Mouse (Mus musculus) neural tube, embryonic 10.5 days (tissue): ENCODE results near the gene Rnf39.
A peak's percentile ranks its signal among the peaks of the same experiment; 100 is the strongest.
"Not testable (repeated sequence)": the region's sequence is repeated elsewhere in the genome, so short reads cannot be mapped to it uniquely, and the experiment has no call there.

Source experiments
- DNase-seq: peaks from one replicate; pipeline ENCODE4 v3.0.0-alpha.2; 2017; ENCODE audit warnings: low spot score; ENCODE audit errors: extremely low spot score

Gene Rnf39

GRCm38 (mm10) chr17:36981845-36982244, 39.1 kb downstream of the Rnf39 start:
- no peak for DNase-seq

DNA sequence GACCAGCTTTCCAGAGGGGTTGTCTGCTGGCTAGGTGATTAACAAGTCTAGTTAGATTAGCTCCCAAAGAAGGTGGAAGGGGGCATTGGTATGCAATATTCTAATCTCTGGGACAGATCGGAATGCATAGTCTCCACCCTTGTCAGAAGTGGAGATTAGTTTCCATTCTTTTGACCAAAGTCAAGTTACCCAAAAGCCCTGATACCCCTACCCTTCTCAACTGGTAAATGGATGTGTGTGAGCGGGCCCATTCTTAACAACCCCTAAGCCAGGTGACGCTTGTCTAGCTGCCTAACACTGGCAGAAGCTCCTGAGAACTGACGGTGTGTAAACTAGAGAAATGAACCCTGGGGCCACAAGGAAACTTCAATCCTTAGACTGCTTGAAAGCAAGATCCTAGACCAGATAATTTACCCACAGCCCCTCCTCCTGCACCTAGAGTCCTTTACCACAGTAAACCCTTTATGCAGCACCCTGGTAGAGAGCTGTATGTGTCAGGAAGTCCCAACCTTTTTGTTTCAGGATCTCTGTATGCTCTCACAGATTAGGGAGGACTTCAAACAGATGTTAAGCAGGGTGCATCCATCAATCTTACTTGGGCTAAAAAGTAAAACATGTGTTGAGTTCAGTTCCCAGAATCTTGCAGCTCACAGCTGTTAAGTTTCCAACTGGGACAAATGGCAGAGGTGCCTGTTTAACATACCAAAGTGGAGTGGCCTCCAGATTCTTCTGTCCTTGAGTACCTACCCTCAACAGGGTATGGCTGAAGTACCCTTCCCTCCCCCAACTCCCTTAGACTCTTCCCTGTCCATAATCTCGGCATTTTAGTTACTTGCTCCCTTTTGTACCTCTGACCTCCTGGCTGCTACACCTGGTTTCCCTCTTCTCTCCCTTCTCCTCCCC, 39.8 kb downstream of the Rnf39 start:
- DNase-seq = no peak

DNA sequence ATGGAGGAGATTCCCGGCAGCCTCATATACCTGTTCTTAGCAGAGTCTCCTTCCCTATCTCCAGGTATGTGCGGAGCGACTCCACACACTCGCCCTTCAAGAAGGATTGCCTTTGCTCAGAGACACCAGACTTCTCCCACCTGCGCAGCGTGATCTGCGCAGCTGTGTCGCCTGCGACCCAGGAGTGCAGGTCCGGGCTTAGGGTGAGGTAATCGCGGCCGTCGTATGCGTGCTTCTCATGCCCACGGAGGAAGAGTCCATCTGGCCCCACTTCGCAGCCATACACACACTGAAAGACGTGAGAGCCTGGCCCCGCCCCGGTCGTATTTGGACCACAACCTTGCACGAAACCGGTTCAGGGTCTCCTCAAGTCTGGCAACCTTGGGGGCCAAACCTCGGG, 45.8 kb downstream of the Rnf39 start:
- DNase-seq = no peak

DNA sequence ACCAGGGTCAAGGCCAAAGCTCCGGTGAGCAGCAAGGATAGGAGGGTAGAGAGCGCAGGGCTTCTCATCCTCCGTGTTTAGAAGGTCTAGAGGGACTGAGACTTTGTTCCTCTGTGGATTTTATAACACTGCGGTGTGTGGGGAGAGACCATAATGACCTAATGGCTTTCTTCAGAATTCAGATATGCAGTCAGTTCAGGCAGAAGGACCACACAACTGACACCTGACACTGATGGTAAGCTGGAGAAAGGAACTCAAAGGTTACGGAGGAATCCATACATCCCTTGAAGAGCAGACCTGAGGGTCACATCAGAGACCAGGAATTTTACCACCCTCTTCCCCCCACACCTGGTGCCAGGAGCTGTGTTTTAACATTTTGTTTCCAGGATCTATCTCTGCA, 46.7 kb downstream of the Rnf39 start, which contains the start of gene H2-M5:
TSS of gene H2-M5 (minus strand) at position 101 of the 400 bp plus-strand sequence.
- DNase-seq = no peak

DNA sequence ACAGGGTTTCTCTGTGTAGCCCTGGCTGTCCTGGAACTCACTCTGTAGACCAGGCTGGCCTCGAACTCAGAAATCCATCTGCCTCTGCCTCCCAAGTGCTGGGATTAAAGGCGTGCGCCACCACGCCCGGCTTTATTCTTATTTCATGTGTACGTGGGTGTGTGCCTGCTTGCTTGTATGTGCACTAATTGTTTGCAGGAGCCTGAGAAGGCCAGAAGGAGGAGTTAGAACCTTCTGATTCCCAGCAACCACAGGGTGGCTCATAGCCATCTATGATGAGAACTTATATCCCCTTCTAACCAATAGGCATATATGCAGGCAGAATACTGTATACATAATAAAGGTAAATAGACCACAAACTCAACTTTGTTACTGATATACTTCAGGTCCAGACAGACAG, 47.9 kb downstream of the Rnf39 start:
- not testable (repeated sequence) for DNase-seq

DNA sequence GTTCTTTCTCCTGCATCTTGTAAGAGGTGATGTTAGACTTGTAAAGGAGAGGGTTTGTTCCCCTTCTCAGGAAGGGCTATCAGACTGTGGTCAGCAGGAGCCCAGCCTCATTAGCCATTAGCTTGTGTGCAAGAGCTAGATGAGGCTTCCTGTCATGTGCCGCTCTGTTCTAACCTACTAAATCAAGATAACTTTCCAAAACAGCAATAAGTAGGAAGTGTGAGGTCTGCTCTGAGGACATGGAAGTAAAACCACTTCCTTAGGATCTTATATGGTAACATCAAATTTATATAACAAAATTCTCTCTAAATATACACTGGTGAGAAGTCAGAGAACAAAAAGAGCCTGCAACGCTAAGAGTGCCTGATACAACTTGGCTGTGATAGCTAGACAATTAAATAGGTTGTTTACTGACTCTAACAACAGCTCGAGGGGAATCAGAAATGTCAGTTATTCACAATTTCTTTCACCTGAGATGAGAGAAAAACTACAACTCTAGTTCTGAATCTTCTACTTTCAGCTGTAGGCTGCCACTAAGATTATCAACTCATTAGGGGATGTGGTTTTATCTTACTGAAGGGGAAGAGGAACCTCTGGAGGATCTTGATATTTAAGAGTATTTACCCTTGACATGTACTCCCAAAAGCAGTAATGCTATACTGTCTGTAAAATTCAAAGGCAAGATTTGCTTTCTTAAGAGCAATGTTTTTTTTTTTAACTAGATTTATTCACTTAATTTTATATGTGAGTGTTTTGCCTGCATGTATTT, 49.8 kb downstream of the Rnf39 start:
- no peak for DNase-seq

DNA sequence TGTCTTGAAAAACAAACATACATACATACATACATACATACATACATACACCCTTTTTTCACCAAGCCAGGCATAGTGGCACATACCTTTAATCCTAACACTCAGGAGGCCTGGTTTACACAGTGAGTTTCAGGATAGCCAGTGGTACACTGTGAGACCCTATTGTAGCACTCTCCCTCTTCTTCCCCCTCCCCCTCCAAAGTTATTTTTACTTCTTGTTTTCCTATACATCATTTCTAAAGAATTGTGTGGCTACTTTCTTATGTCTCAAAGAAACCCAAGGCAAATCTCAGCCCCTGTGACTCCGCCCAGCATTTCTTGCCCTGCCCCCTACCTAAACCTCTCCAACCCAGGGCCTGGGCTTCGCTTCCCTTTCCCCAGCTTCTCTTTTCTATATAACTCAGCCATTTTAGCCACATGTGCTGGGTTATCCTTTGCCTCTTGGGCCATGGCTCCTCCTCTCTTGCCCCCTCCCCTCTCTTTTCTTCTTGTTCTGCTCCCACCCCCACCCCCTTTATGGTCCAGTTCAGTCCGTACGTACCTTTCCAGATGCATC, 51.1 kb downstream of the Rnf39 start:
- DNase-seq = no peak

DNA sequence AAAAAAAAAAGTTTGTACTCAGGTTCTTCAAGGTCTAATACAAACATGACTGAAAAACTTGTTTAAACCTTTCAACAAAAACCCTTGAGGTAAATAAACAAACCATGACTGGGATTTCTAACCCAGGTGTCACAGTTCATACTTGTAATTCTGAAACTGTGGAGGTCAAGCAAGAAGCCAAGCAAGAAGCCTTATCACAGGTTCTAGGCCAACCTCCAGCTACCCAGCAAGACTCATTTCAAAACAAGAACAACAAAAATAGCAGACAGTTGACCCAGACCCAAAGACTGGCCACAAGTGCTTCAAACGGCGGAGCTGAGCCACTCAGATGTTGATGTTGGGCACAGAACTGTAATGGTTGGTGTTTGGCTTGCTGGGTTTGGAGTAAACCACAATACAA, 51.8 kb downstream of the Rnf39 start:
- DNase-seq = no peak

DNA sequence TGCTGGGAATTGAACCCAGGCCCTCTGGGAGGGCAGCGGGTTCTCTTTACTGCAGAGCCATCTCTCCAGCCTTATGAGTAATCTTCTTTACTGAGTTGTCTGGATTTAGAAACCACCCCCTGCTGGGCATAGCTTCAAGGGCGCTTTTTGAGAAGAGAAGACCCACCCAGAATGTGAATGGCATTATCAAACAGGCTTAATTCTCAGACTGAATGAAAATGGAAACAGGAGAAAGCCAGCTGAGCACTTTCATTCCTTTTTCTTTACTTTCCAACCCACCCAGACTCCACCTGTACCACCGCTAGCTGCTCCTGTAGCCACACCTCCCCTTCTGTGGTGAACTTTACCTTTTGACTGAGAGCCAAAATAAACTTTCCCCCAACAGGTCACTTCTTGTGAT, 52.7 kb downstream of the Rnf39 start:
- no peak for DNase-seq

DNA sequence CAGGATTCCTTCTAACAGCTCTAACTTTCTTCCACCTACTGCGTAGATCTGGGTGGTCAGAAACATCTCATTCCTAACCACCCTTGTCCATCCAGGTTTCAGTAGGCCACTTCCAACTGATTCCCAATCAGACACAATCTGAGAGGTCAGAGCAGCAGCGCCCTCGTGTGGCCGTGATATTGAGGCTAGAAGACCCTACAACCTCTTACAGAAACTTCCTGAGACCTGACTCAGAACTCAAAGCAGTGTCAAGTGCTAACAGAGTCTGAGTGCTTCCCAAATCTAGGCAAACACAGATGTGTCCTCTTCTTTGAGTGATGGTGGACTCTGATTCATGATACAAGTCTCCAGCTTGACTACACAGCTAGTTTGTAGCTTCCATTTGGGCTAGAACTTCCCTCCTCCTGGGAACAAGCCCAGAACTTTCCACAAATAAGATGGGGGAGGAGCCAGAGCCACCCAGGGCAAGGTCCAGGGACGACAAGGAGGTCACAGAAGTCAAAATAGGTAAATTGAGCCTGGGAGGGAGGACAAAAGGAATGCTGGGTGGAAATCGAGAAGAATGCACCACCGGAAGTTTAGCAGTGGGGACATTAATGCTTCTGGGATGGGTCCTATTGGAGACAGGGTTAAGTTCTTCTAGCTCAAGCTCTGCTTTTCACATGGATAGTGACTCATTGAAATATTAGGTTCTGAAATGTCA, 54.5 kb downstream of the Rnf39 start:
- DNase-seq = peak; percentile 82
